Mouse (Mus musculus) heart, embryonic 12.5 days (tissue): Measurements from ENCODE around the gene Cd34. TPM values are rescaled to one million over a fixed set of nuclear protein-coding genes. Genes with fewer than 3 reads are reported as not detected.

ENCODE experiments used
- polyA plus RNA-seq: library from polyadenylated mRNA; unstranded; fragments of >200 nt; fragmentation: Nextera tagmentation; extraction: Ambion mirVana; gene quantifications from 2 replicates; pipeline ENCODE4 v1.2.1, GENCODE M21; 2016

Cd34 gene
- polyA plus RNA-seq, 1 experiment from 2014 or later: 86.2 TPM

Other genes with a start within 250 kb of the Cd34 start
- gene Cd46, start 153.4 kb downstream of the Cd34 start, polyA plus RNA-seq: 0.51 and 0.73 TPM in 2 replicates
- gene Cr1l, start 192.8 kb downstream of the Cd34 start, polyA plus RNA-seq: 52.9 and 54.4 TPM in 2 replicates
- 0.15 and 0.50 TPM in 2 replicates for gene Cr2, start 237.9 kb downstream of the Cd34 start, polyA plus RNA-seq